Mouse (Mus musculus) ES-Bruce4 (cell line): ENCODE measurements at regions not wholly inside any gene's neighbourhood (a gene's known extent, or its start where the extent isn't known, plus 50 kb on each side); places are given as distances from the start of the nearest gene placed in this dataset.

Source experiments
- H3K27ac ChIP-seq: 2 replicates; pipeline ENCODE4 v1.5.1; 2012; ENCODE audit warnings: low read length, inconsistent platforms; ENCODE audit not compliant: insufficient read depth
- H3K27me3 ChIP-seq: 2 replicates; pipeline ENCODE4 v1.6.1; 2012; ENCODE audit warnings: mild to moderate bottlenecking, low read length, inconsistent platforms; ENCODE audit not compliant: control insufficient read depth, poor library complexity, insufficient read depth, severe bottlenecking
- H3K36me3 ChIP-seq: 2 replicates; pipeline ENCODE4 v1.6.1; 2012; ENCODE audit warnings: inconsistent platforms, mild to moderate bottlenecking, low read length, moderate library complexity; ENCODE audit not compliant: control insufficient read depth, poor library complexity, insufficient read depth, severe bottlenecking
- H3K4me1 ChIP-seq: one replicate; pipeline ENCODE4 v1.8.1; 2011; ENCODE audit warnings: low read length; ENCODE audit not compliant: control insufficient read depth, insufficient read depth
- H3K4me3 ChIP-seq: 2 replicates; pipeline ENCODE4 v1.5.1; 2011; ENCODE audit warnings: low read depth, mild to moderate bottlenecking, low read length
- H3K9ac ChIP-seq: 2 replicates; pipeline ENCODE4 v1.6.1; 2012; ENCODE audit warnings: low read depth, mild to moderate bottlenecking, inconsistent platforms; ENCODE audit not compliant: poor library complexity, severe bottlenecking
- H3K9me3 ChIP-seq: replicated peaks from 2 replicates; pipeline ENCODE4 v1.6.1; 2012; ENCODE audit warnings: mild to moderate bottlenecking, low read length, inconsistent platforms; ENCODE audit not compliant: control insufficient read depth, poor library complexity, insufficient read depth, severe bottlenecking
- CTCF ChIP-seq: IDR thresholded peaks from one replicate; pipeline ENCODE4 v1.8.1; 2011; ENCODE audit warnings: low read depth, low read length
- EP300 ChIP-seq: IDR thresholded peaks from 2 replicates; pipeline ENCODE4 v1.6.1; 2011; ENCODE audit warnings: low read depth, low read length; ENCODE audit not compliant: insufficient read depth
- POLR2A ChIP-seq: IDR thresholded peaks from one replicate; pipeline ENCODE4 v1.8.1; 2011; ENCODE audit warnings: low read length; ENCODE audit not compliant: insufficient read depth

DNA sequence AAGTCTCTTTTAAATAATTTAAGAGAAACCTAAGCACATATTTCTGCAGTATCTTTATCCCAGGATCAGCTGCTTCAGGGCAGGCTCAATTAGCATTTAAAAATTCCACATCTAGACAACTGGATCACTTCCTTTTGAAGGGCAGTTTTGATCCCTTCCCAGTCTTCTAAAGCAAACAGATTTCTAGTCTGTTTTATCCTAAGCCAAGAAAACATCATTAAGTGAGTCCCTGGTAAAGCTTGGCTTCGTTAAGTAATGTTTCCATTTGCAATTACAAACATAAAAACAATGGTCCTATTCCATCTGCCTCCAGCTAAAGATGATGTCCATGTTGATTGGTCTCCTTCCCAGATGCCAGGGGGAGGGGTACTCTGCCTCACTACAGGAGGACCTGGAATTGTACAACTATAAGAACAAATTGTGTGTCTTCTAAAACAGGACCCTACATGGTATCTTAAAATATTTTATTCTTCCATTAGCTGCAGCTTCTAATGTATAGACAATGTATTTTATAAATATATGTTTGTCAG is 779.8 kb upstream of the Tbl1xr1 start:
- Histone ChIP-seq H3K27me3 (no peaks in the 10 kb centered on the region), H3K9ac (no peak overlapping the region), H3K4me3 (no peak overlapping the region), H3K4me1 (no peaks in the 10 kb centered on the region), H3K9me3 (no peaks in the 10 kb centered on the region), H3K27ac (no peak overlapping the region), H3K36me3 (no peaks in the 10 kb centered on the region)
- TF ChIP-seq CTCF: no peak
- no peak for TF ChIP-seq POLR2A
- no peak for TF ChIP-seq EP300

DNA sequence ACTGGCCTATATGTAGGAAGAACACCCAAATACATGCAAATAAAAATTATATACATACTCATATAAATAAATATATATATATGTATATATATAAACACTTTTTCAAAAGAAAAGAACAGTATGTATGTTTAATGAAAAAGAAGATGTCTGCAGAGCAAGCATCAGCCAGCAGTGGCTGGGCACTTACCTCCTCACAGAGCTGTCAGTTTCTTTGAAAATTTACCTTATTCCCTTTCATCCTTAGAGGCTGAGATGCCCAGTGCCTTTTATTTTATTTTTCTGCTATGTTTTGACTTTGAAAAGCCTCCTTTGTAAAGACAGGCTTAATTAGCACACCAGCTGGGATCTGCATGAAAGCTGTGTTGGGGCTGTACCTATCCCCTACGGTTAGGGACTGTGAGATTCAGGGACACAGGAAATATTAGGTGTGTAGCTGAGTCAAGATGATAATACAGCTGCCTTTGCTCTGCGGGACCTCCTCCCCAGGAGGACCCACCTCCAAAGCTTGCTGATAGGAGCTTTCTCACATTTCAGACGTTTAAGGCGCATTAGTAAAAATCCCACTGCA is 751.0 kb upstream of the Tbl1xr1 start:
- Histone ChIP-seq H3K27me3 (no peaks in the 10 kb centered on the region), H3K27ac (no peak overlapping the region), H3K9me3 (no peaks in the 10 kb centered on the region), H3K4me1 (no peaks in the 10 kb centered on the region), H3K36me3 (no peaks in the 10 kb centered on the region), H3K9ac (no peak overlapping the region), H3K4me3 (no peak overlapping the region)
- TF ChIP-seq POLR2A: no peak
- TF ChIP-seq EP300: no peak
- no peak for TF ChIP-seq CTCF

DNA sequence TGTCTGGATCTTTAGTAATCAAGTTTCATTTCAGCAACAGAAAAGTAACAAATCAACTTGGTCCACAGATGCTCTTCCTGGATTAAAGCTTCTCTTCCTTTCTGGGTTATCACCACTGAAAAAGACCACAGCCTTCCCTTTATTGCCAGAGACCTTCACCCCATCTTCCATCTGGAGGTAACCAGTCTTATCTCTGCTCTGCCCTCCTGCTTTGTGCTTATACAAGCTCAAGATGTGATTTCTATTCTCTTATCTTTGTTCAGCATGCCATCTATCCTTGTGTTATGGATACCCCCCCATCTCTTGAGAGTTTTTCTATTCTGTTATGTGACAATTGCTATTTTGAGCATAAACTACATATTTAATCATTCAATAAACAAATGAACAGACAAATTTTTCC is 734.5 kb upstream of the Tbl1xr1 start:
- no peak overlapping the region for H3K9ac ChIP-seq
- H3K9me3 ChIP-seq: no peaks in the 10 kb centered on the region
- TF ChIP-seq CTCF (no peak), EP300 (no peak), POLR2A (no peak)
- H3K4me1 ChIP-seq: no peaks in the 10 kb centered on the region
- H3K27me3 ChIP-seq: no peaks in the 10 kb centered on the region
- H3K36me3 ChIP-seq: no peaks in the 10 kb centered on the region
- H3K27ac ChIP-seq: no peak overlapping the region
- no peak overlapping the region for H3K4me3 ChIP-seq

DNA sequence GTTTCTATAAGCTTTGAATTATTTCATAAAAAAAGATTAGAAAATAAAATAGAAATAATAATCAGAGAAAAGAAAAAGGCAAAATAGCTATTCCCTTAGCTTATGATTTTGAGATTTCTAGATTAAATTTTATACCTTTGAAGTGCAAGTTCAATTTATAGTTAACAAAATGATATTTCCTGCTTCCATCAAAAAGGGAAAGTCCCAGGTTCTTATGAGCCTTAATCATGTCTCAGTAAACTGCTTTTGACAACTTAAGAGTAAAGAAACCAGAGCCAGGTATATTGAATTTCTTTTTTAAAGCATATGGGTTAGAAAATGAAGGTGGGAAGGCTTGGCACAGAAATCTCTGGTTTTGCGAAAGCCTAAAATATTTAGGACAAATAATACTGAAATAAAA is 733.4 kb upstream of the Tbl1xr1 start:
- Histone ChIP-seq H3K4me1 (no peaks in the 10 kb centered on the region), H3K4me3 (no peak overlapping the region), H3K36me3 (no peaks in the 10 kb centered on the region), H3K9me3 (no peaks in the 10 kb centered on the region), H3K27me3 (no peaks in the 10 kb centered on the region), H3K9ac (no peak overlapping the region), H3K27ac (no peak overlapping the region)
- TF ChIP-seq POLR2A: no peak

DNA sequence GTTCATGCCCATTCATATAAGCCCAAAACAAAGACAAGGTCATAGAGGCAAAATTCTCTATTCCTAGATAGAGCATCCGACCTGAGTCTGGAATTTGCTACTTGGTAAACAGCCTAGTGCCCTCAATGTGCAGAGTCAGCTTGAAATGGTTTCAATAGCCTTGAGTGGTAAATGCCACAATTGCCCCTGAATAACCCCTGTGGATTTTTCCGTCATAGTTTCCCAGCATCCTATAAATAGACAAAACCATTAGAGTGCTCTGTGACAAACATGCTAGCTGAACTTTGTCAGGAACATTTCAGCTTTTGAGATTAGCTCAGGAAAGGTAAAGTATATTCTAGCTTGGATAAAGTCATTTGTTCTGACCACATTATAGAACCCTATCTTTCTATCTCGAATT is 727.0 kb upstream of the Tbl1xr1 start:
- Histone ChIP-seq H3K36me3 (no peaks in the 10 kb centered on the region), H3K4me3 (no peak overlapping the region), H3K4me1 (no peaks in the 10 kb centered on the region), H3K9ac (no peak overlapping the region), H3K9me3 (no peaks in the 10 kb centered on the region), H3K27ac (no peak overlapping the region), H3K27me3 (no peaks in the 10 kb centered on the region)
- no peak for TF ChIP-seq EP300

DNA sequence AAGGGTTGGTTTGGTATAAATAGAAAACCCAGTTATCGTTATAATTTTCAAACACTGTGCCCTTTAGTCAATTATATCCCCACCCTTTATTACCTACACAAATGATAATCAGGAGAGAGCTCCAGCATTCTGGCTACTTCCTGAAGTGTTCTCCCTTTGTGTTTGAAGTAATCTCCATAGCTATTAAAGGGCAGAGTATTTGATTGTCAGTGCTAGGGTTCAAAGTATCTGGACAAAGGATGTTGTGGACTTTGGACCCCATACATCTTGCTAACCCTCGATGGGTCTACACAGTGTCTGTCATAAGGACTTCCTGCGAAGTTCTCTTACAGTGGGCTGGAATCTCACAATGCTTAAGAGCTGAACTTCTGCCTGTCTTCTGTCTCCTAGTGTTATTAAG is 720.3 kb upstream of the Tbl1xr1 start:
- Histone ChIP-seq H3K9ac (no peak overlapping the region), H3K4me3 (no peak overlapping the region), H3K27me3 (no peaks in the 10 kb centered on the region), H3K27ac (no peak overlapping the region), H3K4me1 (no peaks in the 10 kb centered on the region), H3K36me3 (no peaks in the 10 kb centered on the region), H3K9me3 (no peaks in the 10 kb centered on the region)
- no peak for TF ChIP-seq POLR2A
- TF ChIP-seq EP300: no peak
- no peak for TF ChIP-seq CTCF
